Mouse (Mus musculus) myocyte (in vitro differentiated cells): ENCODE results near the gene Hoxb3.

Experiments used
- CEBPB ChIP-seq: IDR thresholded peaks from 2 replicates; pipeline ENCODE4 v1.6.1; 2011; ENCODE audit warnings: mild to moderate bottlenecking, moderate library complexity; ENCODE audit not compliant: poor library complexity, insufficient read depth, severe bottlenecking
- POLR2A ChIP-seq: IDR thresholded peaks from one replicate; pipeline ENCODE4 v1.6.1; 2011; ENCODE audit warnings: low read depth, mild to moderate bottlenecking, control low read depth, moderate library complexity; ENCODE audit not compliant: insufficient read length
- REST ChIP-seq: IDR thresholded peaks from one replicate; pipeline ENCODE4 v1.6.1; 2011; ENCODE audit warnings: mild to moderate bottlenecking, control low read depth, moderate library complexity; ENCODE audit not compliant: insufficient read depth, insufficient read length
- TCF12 ChIP-seq: IDR thresholded peaks from one replicate; pipeline ENCODE4 v1.6.1; 2011; ENCODE audit warnings: mild to moderate bottlenecking, control low read depth; ENCODE audit not compliant: poor library complexity, insufficient read depth, severe bottlenecking
- TCF3 ChIP-seq: IDR thresholded peaks from one replicate; pipeline ENCODE4 v1.6.1; 2011; ENCODE audit warnings: low read depth, control low read depth; ENCODE audit not compliant: insufficient read length

DNA sequence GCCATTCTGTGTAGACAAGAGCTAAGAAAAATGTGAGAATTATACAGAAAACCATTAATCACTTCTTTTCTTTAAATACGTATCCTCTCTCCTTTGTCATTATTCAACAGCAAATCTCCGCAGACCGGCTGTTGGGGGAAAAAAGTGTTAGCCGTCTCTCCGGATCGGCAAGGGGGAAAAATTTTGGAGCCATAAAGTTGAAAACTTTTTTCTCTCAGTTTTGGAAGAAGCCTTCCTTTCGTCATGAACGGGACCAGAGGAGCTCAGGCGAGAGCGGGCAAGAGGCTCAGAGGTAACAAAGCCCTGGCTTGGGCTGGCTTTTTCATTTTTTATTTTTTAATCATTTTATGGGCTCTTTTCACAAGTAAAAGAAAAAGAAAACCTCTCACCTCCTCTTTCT, at the start of gene Hoxb3:
- TF ChIP-seq POLR2A (no peak), REST (no peak), CEBPB (no peak), TCF12 (no peak), TCF3 (no peak)
